Mouse (Mus musculus): ENCODE results near the gene Nmnat2. TPM values are rescaled to one million over a fixed set of nuclear protein-coding genes. Genes with fewer than 3 reads are reported as not detected.

The Nmnat2 gene
- 0.30 TPM for polyA plus RNA-seq (2014; fragmentation: Illumina TruSeq; extraction: RNeasy Lipid Tissue Mini Kit (QIAGEN cat#74804); ENCODE audit: low replicate concordance)

GRCm38 (mm10) chr1:152954821-152955523 lies at the start of gene Nmnat2:
Nmnat2 (plus strand) TSS chr1:152954993.

Other genes starting within 250 kb of the Nmnat2 start
- not detected for gene Apobec4, start 204.4 kb upstream of the Nmnat2 start, polyA plus RNA-seq (2014; fragmentation: Illumina TruSeq; extraction: RNeasy Lipid Tissue Mini Kit (QIAGEN cat#74804); ENCODE audit: low replicate concordance)
- gene Rgl1, start 188.6 kb upstream of the Nmnat2 start, polyA plus RNA-seq (2014; fragmentation: Illumina TruSeq; extraction: RNeasy Lipid Tissue Mini Kit (QIAGEN cat#74804); ENCODE audit: low replicate concordance) = 3.7 TPM
- gene Arpc5, start 188.5 kb upstream of the Nmnat2 start, polyA plus RNA-seq (2014; fragmentation: Illumina TruSeq; extraction: RNeasy Lipid Tissue Mini Kit (QIAGEN cat#74804); ENCODE audit: low replicate concordance) = 497 TPM
- gene Ncf2, start 154.8 kb upstream of the Nmnat2 start, polyA plus RNA-seq (2014; fragmentation: Illumina TruSeq; extraction: RNeasy Lipid Tissue Mini Kit (QIAGEN cat#74804); ENCODE audit: low replicate concordance) = 2.2 TPM
- 25.4 TPM for gene Smg7, start 52.3 kb upstream of the Nmnat2 start, polyA plus RNA-seq (2014; fragmentation: Illumina TruSeq; extraction: RNeasy Lipid Tissue Mini Kit (QIAGEN cat#74804); ENCODE audit: low replicate concordance)
- 4.6 TPM for gene Lamc2, start 231.5 kb downstream of the Nmnat2 start, polyA plus RNA-seq (2014; fragmentation: Illumina TruSeq; extraction: RNeasy Lipid Tissue Mini Kit (QIAGEN cat#74804); ENCODE audit: low replicate concordance)